Mouse (Mus musculus) inflammation-experienced regulatory T-cells, adult 6 months (primary cell): Measurements from ENCODE around the gene Tmem201. TPM values are rescaled to one million over a fixed set of nuclear protein-coding genes. Genes with fewer than 3 reads are reported as not detected.

Experiments used
- ATAC-seq: one replicate; pipeline ENCODE4 v1.8.0; 2017
- polyA plus RNA-seq, 3 experiments: library from polyadenylated mRNA; unstranded; fragments of 100-300 nt; shearing (Covaris generic); gene quantifications; one replicate each; pipeline ENCODE4 v1.2.1; 2017

Tmem201 gene
- polyA plus RNA-seq, 3 experiments from 2014 or later: 4.6 to 8.9 (median 6.0) TPM

DNA sequence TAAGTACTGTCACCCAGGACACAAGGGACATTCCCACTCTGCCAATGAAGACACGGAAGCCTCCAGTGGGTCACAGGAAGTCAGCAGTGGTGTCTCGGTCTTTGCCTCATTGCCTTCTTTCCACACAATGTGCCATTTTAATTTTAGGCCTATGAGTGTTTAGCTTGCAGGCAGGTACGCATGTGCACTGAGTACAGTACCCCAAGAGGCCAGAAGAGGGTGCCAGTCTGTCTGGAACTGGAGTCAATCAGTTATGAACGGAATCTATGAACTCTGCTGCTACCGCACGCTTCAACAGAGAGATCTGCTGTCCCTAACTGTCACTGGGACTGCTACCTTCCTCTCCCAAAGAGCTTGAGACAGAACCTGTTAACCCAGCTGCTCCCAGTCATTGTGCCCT lies 18.2 kb downstream of the Tmem201 start:
- ATAC-seq: no peak

- ATAC-seq: no peak
Measured at GRCm38 (mm10) chr4:149714542-149714941, 23.3 kb downstream of the Tmem201 start.

DNA sequence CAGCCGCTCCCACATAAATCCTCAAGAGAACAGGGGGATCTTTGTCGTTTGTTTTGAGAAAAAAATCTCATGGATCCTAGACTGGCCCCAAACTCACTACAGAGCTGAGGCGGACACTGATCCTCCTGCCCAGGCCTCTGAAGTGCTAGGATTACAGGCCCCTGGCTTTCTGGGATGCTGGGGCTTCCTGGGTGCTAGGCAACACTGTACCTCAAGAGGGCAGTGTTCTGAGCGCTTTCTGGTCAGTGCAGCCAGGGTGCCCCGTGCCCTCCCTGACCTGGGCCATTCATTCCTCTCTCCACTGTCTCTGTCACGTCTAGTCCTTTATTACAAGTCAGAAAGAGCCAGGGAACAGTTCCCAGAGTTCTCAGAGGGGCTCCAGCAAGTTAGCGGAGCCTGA lies 25.9 kb downstream of the Tmem201 start:
- no peak for ATAC-seq

- no peak for ATAC-seq
Measured at GRCm38 (mm10) chr4:149711485-149711884, 26.4 kb downstream of the Tmem201 start.

DNA sequence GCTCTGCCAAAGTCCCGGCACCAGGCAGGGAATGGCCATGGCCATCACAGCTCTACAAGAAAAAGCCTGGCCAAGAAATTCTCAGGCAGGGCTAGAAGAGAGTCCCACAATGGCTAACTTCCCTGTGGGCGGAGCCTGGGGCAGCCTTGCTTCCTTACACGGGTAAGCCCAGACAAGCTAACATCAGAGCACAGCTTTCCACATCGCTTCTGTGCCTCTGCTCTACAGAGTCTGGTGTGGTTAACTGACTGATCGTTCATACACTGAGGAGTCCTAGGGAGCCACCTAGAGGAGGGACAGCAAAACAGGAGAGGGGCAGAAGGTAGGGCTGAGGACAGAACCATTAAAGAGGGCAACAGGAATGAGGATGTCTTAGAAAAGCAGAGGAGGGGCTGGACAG lies 27.3 kb downstream of the Tmem201 start:
- ATAC-seq: peak; percentile 100

DNA sequence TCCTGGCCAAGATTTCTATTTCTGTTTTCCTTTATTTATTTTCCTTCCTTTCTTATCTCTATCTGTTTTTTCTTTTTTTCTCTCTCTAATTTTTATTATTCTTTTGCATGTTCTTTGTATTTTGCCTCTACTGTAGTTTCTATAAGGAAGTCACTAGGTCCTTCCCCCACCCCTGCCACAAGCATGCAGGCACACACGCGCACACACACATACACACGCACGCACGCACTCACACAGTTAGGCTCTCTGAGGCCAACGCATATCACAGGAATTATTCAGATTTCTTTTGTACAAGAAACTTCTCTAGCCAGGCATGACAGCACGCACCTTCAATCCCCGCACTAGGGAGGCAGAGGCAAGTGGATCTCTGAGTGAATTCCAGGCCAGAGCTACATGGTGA lies 31.9 kb downstream of the Tmem201 start:
- no peak for ATAC-seq

DNA sequence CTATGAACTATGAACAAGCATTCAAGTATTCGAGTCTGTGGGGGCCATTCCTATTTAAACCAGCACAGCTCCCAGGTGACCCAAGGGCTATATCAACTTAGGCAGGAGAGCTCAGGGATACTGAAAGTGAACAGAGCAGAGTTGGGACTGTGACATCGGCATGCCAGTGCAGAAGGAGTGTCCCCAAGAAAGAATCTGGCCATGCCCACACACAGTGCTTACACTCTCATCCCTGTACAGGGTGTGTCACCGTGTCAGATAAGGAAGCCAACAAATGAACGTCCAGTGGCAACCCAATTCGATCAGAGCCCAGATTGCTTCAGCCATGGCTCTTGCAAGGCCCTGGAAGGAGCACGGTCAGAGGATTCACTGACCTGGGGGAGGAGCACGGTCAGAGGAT lies 32.5 kb downstream of the Tmem201 start:
- no peak for ATAC-seq

DNA sequence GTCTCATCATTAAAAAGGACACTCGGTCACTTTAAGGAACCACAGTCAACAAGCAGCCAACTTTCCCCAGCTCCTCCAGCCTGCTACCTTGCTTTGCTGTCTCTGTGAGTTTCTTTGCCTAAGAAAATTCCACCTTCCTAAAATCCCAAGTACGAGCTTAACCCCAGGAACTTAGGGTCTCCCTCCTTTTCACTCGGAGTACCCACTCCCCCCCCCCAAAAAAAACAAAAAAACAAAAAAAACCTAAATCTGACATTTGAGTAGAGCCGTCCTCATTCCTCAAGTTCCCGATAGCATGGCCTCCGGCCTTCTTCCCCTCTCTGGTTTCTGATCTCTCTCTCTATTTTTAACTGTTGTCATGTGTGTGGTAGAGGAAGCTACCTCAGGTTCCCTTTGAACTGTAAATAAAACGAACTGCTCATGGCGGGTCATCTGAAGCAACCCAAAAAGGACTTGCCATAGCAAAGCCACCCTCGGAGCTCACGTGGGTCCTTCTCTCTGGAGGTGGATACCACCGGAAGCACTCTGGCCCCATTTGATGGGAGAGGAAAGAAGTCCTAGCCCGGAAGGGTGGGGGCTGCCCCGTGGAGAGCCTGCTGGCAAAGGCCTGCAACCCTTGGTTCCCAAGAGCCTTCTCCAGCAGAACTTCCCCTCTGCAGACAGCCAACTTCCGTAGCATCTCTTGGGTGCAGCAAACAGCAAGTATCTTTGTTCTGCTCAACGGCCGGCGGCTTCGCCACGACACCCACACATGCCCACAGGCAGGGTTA lies 35.4 kb downstream of the Tmem201 start, which contains the start of gene Pik3cd:
Pik3cd (minus strand) TSS at position 362 of the 770 bp plus-strand sequence.
- peak; percentile 12 for ATAC-seq

GRCm38 (mm10) chr4:149701426-149702209 lies 36.2 kb downstream of the Tmem201 start:
- ATAC-seq: peak; percentile 34

- ATAC-seq: no peak
Measured at GRCm38 (mm10) chr4:149699953-149700352, 37.9 kb downstream of the Tmem201 start.

GRCm38 (mm10) chr4:149698197-149698821 lies 39.5 kb downstream of the Tmem201 start:
- peak; percentile 27 for ATAC-seq

GRCm38 (mm10) chr4:149697506-149698196 lies 40.2 kb downstream of the Tmem201 start:
- peak; percentile 44 for ATAC-seq

GRCm38 (mm10) chr4:149696189-149696971 lies 41.5 kb downstream of the Tmem201 start:
- peak; percentile 26 for ATAC-seq

- no peak for ATAC-seq
Measured at GRCm38 (mm10) chr4:149691368-149691767, 46.5 kb downstream of the Tmem201 start.

GRCm38 (mm10) chr4:149690828-149691280 lies 47.0 kb downstream of the Tmem201 start:
- no peak for ATAC-seq

GRCm38 (mm10) chr4:149689822-149690700 lies 47.8 kb downstream of the Tmem201 start:
- ATAC-seq: peak; percentile 34

DNA sequence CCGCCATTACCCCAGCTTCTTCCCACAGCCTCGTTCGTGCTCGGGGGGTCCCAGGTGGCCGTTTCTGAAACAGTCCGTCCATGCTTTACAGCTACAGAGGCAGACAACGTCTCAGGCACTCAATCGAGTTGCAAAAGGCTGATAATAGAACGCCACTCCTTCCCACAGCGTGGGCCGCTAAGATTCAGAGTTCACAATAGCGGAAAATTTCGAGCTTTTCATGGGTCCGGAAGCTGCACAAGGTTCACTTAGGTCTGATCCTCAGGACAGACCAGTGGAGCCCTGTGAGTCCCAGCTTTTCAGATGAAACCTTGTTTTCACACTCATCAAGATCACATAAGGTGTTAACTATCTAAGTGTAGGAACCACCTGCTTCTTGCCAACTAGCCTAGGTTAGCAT lies 49.0 kb downstream of the Tmem201 start:
- no peak for ATAC-seq

DNA sequence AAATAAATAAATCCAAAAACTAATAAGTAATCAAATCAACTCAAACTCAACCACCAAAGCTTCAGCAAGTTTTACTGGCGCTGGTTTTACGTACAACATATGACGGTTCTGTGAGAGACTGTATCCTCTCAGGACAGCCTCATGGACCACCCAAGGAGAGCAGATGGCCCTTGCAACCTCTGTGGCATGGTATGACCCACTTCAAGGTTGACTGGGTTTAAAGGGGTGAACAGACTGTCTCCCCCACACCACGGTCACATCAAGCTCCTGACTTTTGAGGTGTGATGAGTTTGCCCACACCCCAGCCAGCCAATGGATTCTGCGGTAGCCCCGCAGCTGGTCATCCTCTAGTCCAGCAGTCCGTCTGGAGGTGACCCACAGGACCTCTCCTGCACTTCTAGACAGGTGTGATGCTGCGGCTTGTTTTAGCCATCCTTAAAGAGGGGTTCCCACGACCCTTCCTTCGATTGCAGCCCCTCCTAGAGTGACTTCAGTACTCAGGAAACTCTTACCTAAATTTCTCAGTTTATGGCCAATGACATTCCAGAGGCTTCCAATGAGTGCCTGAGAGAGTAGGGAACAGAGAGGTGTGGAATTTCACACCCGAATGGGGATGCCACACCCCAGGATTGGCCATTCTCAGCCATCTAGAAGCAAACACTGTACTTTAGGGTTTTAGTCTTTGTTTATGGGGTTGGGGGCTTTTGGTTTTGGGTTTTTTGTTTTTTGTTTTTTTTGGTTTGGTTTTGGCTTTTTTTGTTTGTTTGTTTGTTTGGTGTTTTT lies 52.8 kb downstream of the Tmem201 start:
- no peak for ATAC-seq

DNA sequence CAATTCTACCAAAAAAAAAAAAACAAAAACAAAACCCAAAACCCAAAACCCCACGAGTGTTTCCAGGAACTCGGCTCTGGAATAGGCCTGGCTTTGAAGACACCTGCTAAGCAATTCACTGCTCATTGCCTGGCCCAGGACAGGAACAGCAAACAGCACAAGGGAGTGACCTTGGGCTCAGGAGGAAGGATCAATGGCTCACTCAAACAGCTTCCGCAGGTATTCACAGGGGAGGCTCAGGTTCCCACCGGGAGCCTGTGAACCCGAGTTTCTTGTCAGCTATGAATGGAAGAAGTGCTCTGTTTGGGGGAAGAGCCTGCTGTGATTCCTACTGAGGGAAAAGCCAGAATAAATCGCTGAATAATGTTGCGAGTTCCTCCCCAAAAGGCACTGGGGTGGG lies 54.0 kb downstream of the Tmem201 start:
- peak; percentile 23 for ATAC-seq
